Mouse (Mus musculus) liver, postnatal 0 days (tissue): ENCODE data around the gene Ndufb10.

Source experiments
- CTCF ChIP-seq: sonication (generic); IDR thresholded peaks from 2 replicates; pipeline ENCODE4 v1.5.1; 2016; ENCODE audit warnings: antibody characterized with exemption, low read depth
- EP300 ChIP-seq: IDR thresholded peaks from 2 replicates; pipeline ENCODE4 v1.6.1; 2016; ENCODE audit warnings: antibody characterized with exemption, low read depth, mild to moderate bottlenecking

- TF ChIP-seq CTCF (no peak), EP300 (no peak)
Observed at GRCm38 (mm10) chr17:24715556-24715955, 8.7 kb downstream of the Ndufb10 start.
